Mouse (Mus musculus): ENCODE results near the gene Chtf18. TPM values are rescaled to one million over a fixed set of nuclear protein-coding genes. Genes with fewer than 3 reads are reported as not detected.

The Chtf18 gene
- total RNA-seq, 2 experiments from 2014 or later, result 3.6 to 4.0 TPM

GRCm38 (mm10) chr17:25735246-25735645 is 8.0 kb upstream of the Chtf18 start:
- DNase-seq, result peak; percentile 35 to 37

DNA sequence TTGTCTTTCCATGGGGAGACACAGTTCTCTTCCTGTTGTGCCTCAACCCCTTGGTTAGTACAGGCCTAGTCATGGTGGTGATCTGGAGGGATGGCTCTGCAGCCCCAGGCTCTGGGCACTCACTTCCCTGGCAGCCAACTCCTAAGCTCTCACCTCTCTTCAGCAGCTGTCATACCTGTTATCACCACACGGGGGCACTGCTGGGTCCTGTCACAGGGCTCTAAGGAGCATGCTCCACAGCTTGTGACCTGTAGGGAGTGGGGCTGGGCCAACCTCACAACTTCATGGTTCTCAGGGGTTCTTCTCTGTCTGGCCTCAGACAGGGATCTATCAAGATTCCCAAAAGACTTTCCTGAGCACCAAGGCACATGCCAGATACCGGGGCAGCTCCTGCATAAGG is 4.9 kb upstream of the Chtf18 start:
- DNase-seq, result peak; percentile 89 to 91

GRCm38 (mm10) chr17:25728009-25728270 is 721 bp upstream of the Chtf18 start:
- DNase-seq, result peak; percentile 43 to 53

DNA sequence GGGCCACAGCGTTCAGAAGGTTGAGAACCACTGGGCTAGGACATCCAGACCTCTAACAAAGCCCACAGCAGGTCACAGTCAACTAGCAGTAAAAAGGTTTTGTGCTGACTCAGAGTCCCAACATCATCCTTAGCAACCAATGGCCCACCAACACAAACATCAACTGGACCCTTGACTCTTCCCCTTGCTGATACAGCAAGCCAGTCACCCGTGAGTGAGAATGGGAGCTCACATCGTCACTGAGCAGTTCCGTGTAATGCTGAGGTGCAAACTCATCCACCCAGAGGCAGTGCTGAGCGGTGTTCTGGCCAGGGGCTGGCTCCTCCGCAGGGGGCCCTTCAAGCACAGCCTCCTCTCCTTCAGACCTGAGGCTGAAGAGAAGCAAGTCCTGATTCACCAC is 2.0 kb downstream of the Chtf18 start:
- DNase-seq, result no peak

- no peak for DNase-seq
Measured at GRCm38 (mm10) chr17:25723919-25724318, 3.3 kb downstream of the Chtf18 start.

GRCm38 (mm10) chr17:25723470-25723869 is 3.7 kb downstream of the Chtf18 start:
- no peak for DNase-seq

- no peak for DNase-seq
Measured at GRCm38 (mm10) chr17:25721476-25721875, 5.7 kb downstream of the Chtf18 start.

GRCm38 (mm10) chr17:25717691-25718090 is 9.5 kb downstream of the Chtf18 start:
- no peak for DNase-seq

GRCm38 (mm10) chr17:25716711-25717637 is 10.2 kb downstream of the Chtf18 start, which contains the start of gene Gng13:
Gng13 (plus strand) TSS chr17:25717171.
- DNase-seq, result peak; percentile 39 to 46

DNA sequence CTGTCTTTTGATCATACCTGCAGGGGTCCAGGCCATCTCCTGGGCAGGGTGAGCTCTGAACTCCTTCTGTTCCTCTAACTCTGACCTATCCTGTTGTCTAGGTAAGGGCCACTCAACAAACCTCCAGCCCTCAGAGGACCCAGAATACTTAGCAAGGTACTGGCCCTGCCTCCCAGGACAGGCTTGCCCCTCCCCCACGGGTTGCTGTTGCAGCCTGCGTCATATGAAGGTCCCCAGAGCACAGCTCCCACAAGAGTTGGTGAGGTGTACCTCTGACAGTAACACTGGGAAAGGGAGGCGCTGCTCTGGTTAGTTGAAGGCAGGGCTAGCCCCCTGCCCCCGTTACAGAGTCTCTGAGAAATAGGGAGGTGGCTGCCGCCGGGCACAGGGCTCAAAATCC is 11.1 kb downstream of the Chtf18 start:
- no peak for DNase-seq

DNA sequence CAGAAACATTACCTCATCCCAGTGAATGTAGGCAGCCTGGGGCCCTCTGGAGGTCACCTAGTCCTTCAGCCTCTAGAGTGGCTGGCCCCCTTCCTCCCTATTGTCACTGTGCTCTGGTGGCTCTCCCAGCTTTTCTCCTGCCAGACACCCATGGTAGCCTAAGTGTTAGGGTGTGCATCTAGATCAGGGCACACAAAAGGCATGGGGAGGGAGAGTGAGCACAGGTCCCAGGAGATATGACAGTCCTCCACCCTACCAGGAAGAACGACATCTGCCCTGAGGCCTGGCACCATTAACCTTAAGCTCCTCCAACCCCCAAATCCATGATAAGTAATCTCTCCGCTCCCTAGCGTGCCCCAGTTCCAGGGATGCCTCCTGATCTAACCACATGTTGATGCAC is 11.6 kb downstream of the Chtf18 start:
- DNase-seq, result no peak

DNA sequence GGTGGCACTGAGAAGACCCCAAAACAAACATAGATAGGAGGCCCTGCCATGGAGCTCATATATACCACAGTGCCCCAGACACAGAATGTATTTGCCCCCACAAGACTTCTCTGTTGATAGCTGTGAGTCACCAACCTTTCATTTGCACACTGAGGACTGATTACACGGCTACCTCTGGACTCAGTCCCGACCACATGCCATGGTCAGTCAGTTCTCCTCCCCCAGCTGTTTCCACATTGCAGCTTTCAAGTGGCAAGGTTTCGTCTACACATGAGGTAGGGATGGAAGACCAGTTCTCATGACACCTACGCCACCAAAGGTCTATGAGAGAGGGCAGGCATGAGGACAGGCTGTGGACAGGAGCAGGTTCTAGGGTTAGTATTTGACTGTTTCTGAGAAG is 16.1 kb downstream of the Chtf18 start:
- DNase-seq, result no peak

DNA sequence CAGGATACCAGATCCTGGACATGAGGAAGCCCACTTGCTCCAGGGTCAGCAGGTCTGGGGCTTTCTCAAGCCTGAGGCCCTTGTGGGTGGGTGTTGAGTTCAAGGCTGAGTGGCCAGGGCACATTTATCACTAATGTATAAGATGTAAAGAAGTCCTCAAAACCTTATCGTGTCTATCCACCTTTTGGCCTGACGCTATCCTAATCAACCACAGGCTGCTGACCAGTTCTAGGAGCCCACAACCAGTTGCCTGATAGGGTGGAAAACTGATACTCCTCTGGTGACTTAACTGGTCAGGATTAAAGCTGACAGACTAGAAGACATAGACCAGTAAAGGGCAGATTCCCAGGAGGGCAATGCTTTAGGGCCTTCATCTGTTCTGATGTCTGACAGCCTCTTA is 17.2 kb downstream of the Chtf18 start:
- no peak for DNase-seq

DNA sequence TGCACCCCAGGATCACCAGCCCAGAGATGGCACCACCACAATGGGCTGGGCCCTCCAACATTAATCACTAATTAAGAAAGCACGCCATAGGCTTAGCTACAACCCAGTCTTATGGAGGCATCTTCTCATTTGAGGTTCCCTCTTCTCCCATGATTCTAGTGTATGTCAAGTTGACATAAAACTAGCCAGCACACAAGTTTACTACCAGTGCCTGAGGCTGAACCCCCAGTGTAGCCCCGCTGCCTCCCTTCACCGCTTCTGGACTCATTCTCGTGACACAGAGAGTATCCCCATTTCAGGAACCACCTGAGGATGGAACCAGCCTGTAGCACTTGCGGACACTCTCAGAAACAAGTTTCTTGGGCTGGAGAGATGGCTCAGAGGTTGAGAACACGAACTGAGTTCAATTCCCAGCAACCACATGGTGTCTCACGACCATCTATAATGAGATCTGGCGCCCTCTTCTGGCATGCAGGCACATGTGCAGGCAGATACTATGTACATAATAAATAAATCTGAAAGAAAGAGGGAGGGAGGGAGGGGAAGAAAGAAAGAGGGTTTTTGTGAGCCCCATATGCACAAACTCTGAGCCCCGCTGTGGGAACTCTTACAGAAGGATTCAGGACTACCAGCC is 26.2 kb downstream of the Chtf18 start:
- DNase-seq, result no peak

- peak; percentile 70 to 80 for DNase-seq
Measured at GRCm38 (mm10) chr17:25698446-25698845, 28.8 kb downstream of the Chtf18 start.

GRCm38 (mm10) chr17:25696263-25696662 is 31.0 kb downstream of the Chtf18 start:
- DNase-seq, result no peak

DNA sequence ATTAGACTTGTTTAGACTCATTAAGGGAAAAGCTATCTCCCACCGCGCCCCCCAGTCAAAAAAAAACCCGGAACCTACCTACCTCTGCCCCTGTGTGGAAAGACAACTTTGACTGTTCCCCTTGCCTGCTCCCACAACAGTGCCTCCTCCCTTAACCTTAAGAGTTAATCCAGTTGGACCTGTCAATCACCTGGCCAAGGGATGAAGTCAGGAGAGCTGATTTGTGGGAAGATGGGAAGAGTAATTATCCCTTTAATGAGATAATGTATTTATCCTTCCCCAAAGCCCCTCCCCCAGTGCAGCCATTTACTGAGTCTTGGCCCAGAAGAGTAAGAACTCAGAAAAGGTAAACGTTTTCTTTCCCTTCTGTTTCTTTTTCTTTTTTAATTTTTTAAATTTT is 38.3 kb downstream of the Chtf18 start:
- no peak for DNase-seq

DNA sequence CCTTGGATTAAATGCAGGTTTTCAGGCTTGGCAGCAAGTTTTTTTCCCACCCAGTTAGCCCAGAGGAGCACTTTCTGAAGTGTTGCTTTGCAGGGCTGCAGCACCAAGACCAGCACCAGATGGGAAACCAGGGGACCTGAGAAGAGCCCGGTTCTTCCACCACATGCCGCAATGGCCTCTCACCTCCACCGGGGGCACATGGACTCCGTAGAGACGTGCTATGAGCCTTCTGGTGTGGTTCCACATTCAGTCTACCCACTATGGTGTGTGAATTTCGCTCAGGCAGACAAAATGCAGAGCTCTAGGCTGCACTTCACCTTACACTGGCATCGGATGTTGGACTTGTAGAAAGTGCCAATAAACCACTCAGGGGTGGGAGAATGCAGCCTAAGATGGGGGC is 40.9 kb downstream of the Chtf18 start:
- peak in 1 of 2 experiments; percentile 5 for DNase-seq

GRCm38 (mm10) chr17:25681636-25682035 is 45.6 kb downstream of the Chtf18 start:
- DNase-seq, result no peak

GRCm38 (mm10) chr17:25679818-25680217 is 47.4 kb downstream of the Chtf18 start:
- DNase-seq, result no peak

DNA sequence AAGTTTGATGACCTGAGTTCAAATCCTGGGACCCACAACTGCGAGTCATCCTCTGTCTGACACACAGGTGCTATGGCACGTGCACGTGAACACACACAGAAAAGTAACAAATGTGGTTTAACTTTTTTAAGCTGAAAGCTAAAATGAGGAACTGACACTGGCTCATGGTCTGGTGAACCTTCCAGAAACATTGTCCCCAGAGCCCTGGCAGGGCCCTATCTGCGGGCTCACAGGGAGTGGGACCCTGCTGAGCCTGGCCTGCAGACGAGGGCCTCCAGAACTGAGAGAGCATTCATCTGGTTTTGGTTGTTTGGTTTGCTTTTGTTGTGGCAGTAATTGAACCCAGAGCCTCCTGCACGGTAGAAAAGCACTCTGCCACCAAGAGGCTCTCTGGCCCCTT is 49.2 kb downstream of the Chtf18 start:
- DNase-seq, result no peak

DNA sequence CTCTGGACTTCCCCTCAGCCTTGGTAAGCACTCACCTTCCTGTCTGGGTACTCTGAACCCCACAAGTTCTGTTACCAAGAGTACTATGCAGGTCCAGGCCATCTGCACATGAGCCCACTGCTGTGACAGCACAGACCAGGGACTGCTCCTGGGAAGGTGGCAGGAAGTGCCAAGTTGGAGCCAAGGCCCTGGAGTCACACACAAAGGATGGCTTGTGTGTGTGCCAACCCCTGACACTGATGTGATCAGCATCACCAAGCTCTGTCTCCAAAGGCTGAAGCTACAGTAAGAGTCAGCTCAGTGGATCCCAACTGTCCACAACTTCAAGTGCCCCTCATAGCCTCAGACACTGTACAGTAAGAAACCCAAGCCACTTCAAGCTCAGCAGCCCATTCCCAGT is 54.2 kb downstream of the Chtf18 start:
- DNase-seq, result no peak
